Mouse (Mus musculus): ENCODE data around the gene Tac1.
"Not testable (repeated sequence)": the region's sequence is repeated elsewhere in the genome, so short reads cannot be mapped to it uniquely, and the experiment has no call there.

DNA sequence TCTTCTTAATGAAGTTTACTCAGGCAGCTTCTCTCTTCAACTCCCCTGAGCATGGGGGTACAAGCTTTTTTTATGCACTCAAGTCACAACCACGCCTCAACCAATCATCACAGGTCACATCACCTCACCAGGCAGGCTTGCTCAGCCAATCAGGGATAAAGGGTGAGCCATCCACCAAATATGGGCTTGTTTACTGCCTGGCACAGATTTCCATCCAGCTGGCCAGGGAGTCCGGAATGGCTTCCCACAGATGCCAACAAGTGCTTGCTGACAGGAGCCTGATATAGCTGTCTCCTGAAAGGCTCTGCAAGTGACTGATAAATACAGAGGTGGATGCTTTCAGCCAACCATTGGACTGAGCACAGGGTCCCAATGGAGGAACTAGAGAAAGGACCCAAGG, 11.2 kb upstream of the Tac1 start:
- TF ChIP-seq CTCF (IDR thresholded peaks at IDR 0.05; ENCODE audit: borderline replicate concordance, extremely low read depth, insufficient read depth, insufficient read length); POLR2A (IDR thresholded peaks at IDR 0.05; ENCODE audit: borderline replicate concordance, extremely low read depth, insufficient read depth, insufficient read length, poor library complexity, severe bottlenecking): not testable (repeated sequence)

Measured in brain, embryonic 14.5 days (tissue).